Mouse (Mus musculus) small intestine, adult 2 months (tissue): ENCODE measurements around the gene Elf1.

ENCODE experiments used
- CTCF ChIP-seq: fragments of 200-500 bp; IDR thresholded peaks from 2 replicates; pipeline ENCODE4 v1.5.1; 2012; ENCODE audit warnings: low read depth, mild to moderate bottlenecking, control low read depth, inconsistent platforms, low read length, moderate library complexity, mixed read lengths; ENCODE audit not compliant: insufficient replicate concordance, insufficient read length; ENCODE audit errors: extremely low read depth
- POLR2A ChIP-seq: fragments of 200-500 bp; IDR thresholded peaks from 2 replicates; pipeline ENCODE4 v1.6.1; 2012; ENCODE audit warnings: low read depth, mild to moderate bottlenecking, control low read depth, inconsistent platforms, low read length, moderate library complexity

- TF ChIP-seq CTCF: no peak
- TF ChIP-seq POLR2A: no peak
Observed at GRCm38 (mm10) chr14:79518123-79518522, 37.1 kb downstream of the Elf1 start.
